Mouse (Mus musculus): ENCODE results near the gene Synj1. TPM values are rescaled to one million over a fixed set of nuclear protein-coding genes. Genes with fewer than 3 reads are reported as not detected.

The Synj1 gene
- polyA plus RNA-seq, 1 experiment from 2014 or later, result 16.6 TPM

DNA sequence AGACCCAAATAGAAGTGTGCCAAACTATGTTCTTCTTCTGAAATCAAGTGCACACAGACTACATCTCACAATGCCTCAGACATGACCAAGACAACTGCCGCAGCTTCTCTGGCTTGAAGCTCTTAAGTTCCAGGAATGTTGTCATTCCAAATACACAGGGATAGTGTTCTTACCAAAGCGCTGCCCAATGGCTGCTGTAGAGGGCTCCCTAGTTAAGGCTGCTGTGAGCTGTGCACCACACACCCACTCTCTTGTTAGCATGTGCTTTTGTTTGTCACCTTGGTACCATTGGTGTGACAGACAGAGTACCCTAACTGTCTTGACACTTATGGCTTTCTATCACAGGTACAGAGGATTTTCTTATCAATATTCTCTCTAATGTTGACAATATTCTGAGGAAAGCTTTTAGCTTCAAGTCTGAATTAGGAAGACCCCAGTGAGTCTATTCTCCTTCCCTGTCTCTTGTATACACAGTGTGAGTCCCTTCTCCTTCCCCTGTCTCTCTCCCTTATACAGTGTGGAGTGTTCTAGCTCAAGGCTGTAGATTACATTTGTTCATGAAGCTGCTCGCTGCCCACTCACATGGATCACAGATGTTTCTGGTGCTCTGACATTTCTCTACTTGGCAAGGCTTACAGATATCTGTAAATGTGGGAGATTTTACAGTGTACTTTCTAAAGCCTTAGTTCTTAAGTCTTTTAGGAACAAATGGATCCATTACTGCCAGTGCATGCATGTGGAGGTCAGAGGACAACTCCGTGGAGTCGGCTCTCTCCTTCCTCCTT lies 52.6 kb downstream of the Synj1 start:
- H3K9ac ChIP-seq (ENCODE audit: low read depth, low read length), result no peak overlapping the region
- H3K4me2 ChIP-seq (replicated peaks; ENCODE audit: low read depth), result no peak overlapping the region
- H3K36me3 ChIP-seq (ENCODE audit: control insufficient read depth, insufficient read depth), result peaks cover 56% of the 10 kb centered on the region
- no peaks in the 10 kb centered on the region for H3K4me1 ChIP-seq (replicated peaks; ENCODE audit: control insufficient read depth, insufficient read depth, low read length)
- H3K27ac ChIP-seq (ENCODE audit: low read depth, low read length), result no peak overlapping the region
- no peaks in the 10 kb centered on the region for H3K27me3 ChIP-seq (replicated peaks; ENCODE audit: control insufficient read depth, insufficient read depth, low read length)
- TF ChIP-seq CTCF (IDR thresholded peaks at IDR 0.05; ENCODE audit: low read depth), result no peak
- 76% methylated on average over 5 of the region's 5 CpGs for WGBS
- H3K4me3 ChIP-seq (ENCODE audit: low read depth, low read length), result no peak overlapping the region
- no peak for ATAC-seq
- no peaks in the 10 kb centered on the region for H3K9me3 ChIP-seq (ENCODE audit: control insufficient read depth)

- 86% methylated on average over 6 of the region's 6 CpGs for WGBS
- no peak overlapping the region for H3K4me3 ChIP-seq (ENCODE audit: low read depth, low read length)
- H3K36me3 ChIP-seq (ENCODE audit: control insufficient read depth, insufficient read depth), result peaks cover 66% of the 10 kb centered on the region
- H3K9me3 ChIP-seq (ENCODE audit: control insufficient read depth), result no peaks in the 10 kb centered on the region
- no peak overlapping the region for H3K27ac ChIP-seq (ENCODE audit: low read depth, low read length)
- no peaks in the 10 kb centered on the region for H3K27me3 ChIP-seq (replicated peaks; ENCODE audit: control insufficient read depth, insufficient read depth, low read length)
- H3K9ac ChIP-seq (ENCODE audit: low read depth, low read length), result no peak overlapping the region
- TF ChIP-seq CTCF (IDR thresholded peaks at IDR 0.05; ENCODE audit: low read depth), result no peak
- ATAC-seq, result no peak
- H3K4me2 ChIP-seq (replicated peaks; ENCODE audit: low read depth), result no peak overlapping the region
- H3K4me1 ChIP-seq (replicated peaks; ENCODE audit: control insufficient read depth, insufficient read depth, low read length), result no peaks in the 10 kb centered on the region
These were observed 55.6 kb downstream of the Synj1 start for GRCm38 (mm10) chr16:90955494-90955893.

DNA sequence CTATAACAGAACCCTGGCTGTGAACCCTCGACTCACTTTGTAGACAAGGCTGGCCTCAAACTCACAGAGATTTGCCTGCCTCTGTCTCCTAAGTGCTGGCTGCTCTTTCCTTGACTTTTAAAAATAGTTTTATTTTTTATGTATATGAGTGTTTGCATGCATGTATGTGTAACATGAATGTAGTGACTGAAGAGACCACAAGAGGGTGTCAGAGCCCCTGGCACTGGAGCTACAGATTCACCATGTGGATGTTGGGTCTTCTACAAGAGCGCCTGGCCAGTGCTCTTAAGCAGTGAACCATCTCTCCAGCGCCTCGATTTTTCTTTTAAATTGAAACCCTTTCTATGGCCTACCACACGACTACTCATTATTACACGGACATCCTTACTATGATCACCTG lies 57.3 kb downstream of the Synj1 start:
- WGBS, result 95% methylated on average over 6 of the region's 6 CpGs
- H3K4me3 ChIP-seq (ENCODE audit: low read depth, low read length), result no peak overlapping the region
- no peak overlapping the region for H3K27ac ChIP-seq (ENCODE audit: low read depth, low read length)
- no peak overlapping the region for H3K9ac ChIP-seq (ENCODE audit: low read depth, low read length)
- H3K4me1 ChIP-seq (replicated peaks; ENCODE audit: control insufficient read depth, insufficient read depth, low read length), result no peaks in the 10 kb centered on the region
- peaks cover 62% of the 10 kb centered on the region for H3K36me3 ChIP-seq (ENCODE audit: control insufficient read depth, insufficient read depth)
- no peaks in the 10 kb centered on the region for H3K27me3 ChIP-seq (replicated peaks; ENCODE audit: control insufficient read depth, insufficient read depth, low read length)
- ATAC-seq, result no peak
- H3K4me2 ChIP-seq (replicated peaks; ENCODE audit: low read depth), result no peak overlapping the region
- no peaks in the 10 kb centered on the region for H3K9me3 ChIP-seq (ENCODE audit: control insufficient read depth)
- peak; percentile 58 for TF ChIP-seq CTCF (IDR thresholded peaks at IDR 0.05; ENCODE audit: low read depth)

- no peak overlapping the region for H3K27ac ChIP-seq (ENCODE audit: low read depth, low read length)
- H3K36me3 ChIP-seq (ENCODE audit: control insufficient read depth, insufficient read depth), result peaks cover 59% of the 10 kb centered on the region
- TF ChIP-seq CTCF (IDR thresholded peaks at IDR 0.05; ENCODE audit: low read depth), result no peak
- H3K4me3 ChIP-seq (ENCODE audit: low read depth, low read length), result no peak overlapping the region
- no peak for ATAC-seq
- WGBS, result 87% methylated on average over 9 of the region's 9 CpGs
- no peaks in the 10 kb centered on the region for H3K4me1 ChIP-seq (replicated peaks; ENCODE audit: control insufficient read depth, insufficient read depth, low read length)
- H3K9me3 ChIP-seq (ENCODE audit: control insufficient read depth), result no peaks in the 10 kb centered on the region
- no peak overlapping the region for H3K4me2 ChIP-seq (replicated peaks; ENCODE audit: low read depth)
- no peaks in the 10 kb centered on the region for H3K27me3 ChIP-seq (replicated peaks; ENCODE audit: control insufficient read depth, insufficient read depth, low read length)
- H3K9ac ChIP-seq (ENCODE audit: low read depth, low read length), result no peak overlapping the region
These were observed 58.0 kb downstream of the Synj1 start for GRCm38 (mm10) chr16:90953147-90953546.

DNA sequence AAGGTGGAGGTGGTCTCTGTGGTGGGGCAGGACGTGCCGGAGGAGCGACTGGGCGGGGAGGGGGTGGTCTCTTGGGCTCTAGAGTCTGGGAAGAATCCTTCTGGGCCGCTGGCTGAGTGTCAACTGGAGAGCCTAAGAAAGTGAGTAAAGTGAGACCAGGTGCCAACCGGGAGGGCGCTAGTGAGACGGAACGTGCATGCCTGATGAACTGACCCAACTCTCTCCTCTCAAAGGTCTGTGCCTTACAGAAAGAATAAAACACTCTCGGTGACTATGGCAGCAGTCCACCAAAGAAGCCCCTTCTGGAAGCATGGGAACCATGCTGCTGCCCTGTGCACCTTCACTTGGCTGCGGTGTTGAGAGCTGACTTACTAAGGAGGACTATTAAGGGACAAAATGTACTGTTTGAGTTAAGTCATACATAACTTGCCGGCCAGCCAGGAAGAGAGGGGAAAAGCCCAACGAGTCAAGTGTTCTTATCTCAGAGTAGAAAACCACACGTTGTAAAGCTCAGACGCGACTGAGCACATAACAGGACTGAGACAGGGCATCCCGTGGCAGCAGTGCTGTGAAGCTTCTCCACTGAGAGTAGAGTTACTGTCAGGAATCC lies 60.6 kb downstream of the Synj1 start:
- no peak for ATAC-seq
- Histone ChIP-seq H3K4me2 (replicated peaks; ENCODE audit: low read depth) (no peak overlapping the region), H3K27me3 (replicated peaks; ENCODE audit: control insufficient read depth, insufficient read depth, low read length) (no peaks in the 10 kb centered on the region), H3K27ac (ENCODE audit: low read depth, low read length) (no peak overlapping the region), H3K9me3 (ENCODE audit: control insufficient read depth) (no peaks in the 10 kb centered on the region), H3K4me3 (ENCODE audit: low read depth, low read length) (no peak overlapping the region), H3K9ac (ENCODE audit: low read depth, low read length) (no peak overlapping the region), H3K36me3 (ENCODE audit: control insufficient read depth, insufficient read depth) (peaks cover 64% of the 10 kb centered on the region), H3K4me1 (replicated peaks; ENCODE audit: control insufficient read depth, insufficient read depth, low read length) (no peaks in the 10 kb centered on the region)
- TF ChIP-seq CTCF (IDR thresholded peaks at IDR 0.05; ENCODE audit: low read depth), result peak; percentile 20
- 59% methylated on average over 17 of the region's 17 CpGs for WGBS

DNA sequence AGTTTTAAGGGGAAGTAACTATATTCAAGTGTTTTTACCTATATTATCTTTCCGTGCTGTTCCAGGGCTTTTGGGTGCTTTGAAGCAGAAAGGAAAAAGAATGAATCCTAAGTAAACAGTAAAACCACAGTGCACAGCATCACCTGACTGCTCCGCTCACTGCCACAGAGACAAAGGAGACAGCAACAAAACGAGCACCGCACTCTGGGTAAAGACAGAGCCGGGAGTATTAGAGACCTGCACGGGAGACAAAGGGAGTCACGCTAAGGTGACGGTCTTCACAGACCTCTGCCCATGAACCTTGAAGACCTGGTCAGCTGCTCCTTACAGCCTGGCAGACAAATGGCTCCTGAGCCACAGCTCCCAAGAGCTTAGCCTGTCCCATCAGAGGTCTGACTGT lies 64.1 kb downstream of the Synj1 start:
- Histone ChIP-seq H3K27me3 (replicated peaks; ENCODE audit: control insufficient read depth, insufficient read depth, low read length) (no peaks in the 10 kb centered on the region), H3K36me3 (ENCODE audit: control insufficient read depth, insufficient read depth) (peaks cover 69% of the 10 kb centered on the region), H3K9me3 (ENCODE audit: control insufficient read depth) (no peaks in the 10 kb centered on the region), H3K4me2 (replicated peaks; ENCODE audit: low read depth) (no peak overlapping the region), H3K4me1 (replicated peaks; ENCODE audit: control insufficient read depth, insufficient read depth, low read length) (no peaks in the 10 kb centered on the region), H3K4me3 (ENCODE audit: low read depth, low read length) (no peak overlapping the region), H3K9ac (ENCODE audit: low read depth, low read length) (no peak overlapping the region), H3K27ac (ENCODE audit: low read depth, low read length) (no peak overlapping the region)
- WGBS, result 86% methylated on average over 8 of the region's 8 CpGs
- ATAC-seq, result no peak
- no peak for TF ChIP-seq CTCF (IDR thresholded peaks at IDR 0.05; ENCODE audit: low read depth)

Data from intestine, postnatal 0 days (tissue).